Mouse (Mus musculus): ENCODE measurements at regions not wholly inside any gene's neighbourhood (a gene's known extent, or its start where the extent isn't known, plus 50 kb on each side); places are given as distances from the start of the nearest gene placed in this dataset.

GRCm38 (mm10) chr10:98694690-98695370 is 219.4 kb upstream of the Atp2b1 start:
- 94% methylated on average over 2 of the region's 2 CpGs for WGBS
- Histone ChIP-seq H3K4me1 (ENCODE audit: control insufficient read depth, insufficient read depth, low read length) (peaks cover 3% of the 10 kb centered on the region; the same call in 1 of the 2 replicates), H3K27me3 (ENCODE audit: control insufficient read depth, insufficient read depth, low read length) (no peaks in the 10 kb centered on the region), H3K4me3 (replicated peaks; ENCODE audit: insufficient read depth, low read depth, low read length) (no peak overlapping the region), H3K27ac (ENCODE audit: insufficient read depth, low read length) (no peak overlapping the region)
- TF ChIP-seq CTCF (IDR thresholded peaks at IDR 0.05; ENCODE audit: borderline replicate concordance, insufficient read depth, low read depth, low read length) (no peak), POLR2A (IDR thresholded peaks at IDR 0.05; ENCODE audit: borderline replicate concordance, insufficient read depth, low read length) (no peak)
- DNase-seq, result no peak

DNA sequence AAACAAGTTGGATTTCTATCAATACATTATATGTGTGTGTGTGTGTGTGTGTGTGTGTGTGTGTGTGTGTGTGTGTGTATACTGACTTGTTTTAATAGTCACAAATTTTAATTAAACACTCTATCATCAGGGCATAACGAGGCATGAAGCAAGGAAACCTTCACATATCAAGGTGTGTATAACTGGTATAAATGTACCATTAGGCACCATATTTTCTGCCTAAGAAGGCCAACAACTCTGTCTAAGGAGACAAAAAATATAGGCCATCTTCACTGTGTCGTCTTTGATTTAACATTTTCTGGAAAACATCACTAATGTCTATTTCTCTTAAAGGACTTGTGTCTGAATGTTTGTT is 218.9 kb upstream of the Atp2b1 start:
- H3K4me1 ChIP-seq (ENCODE audit: control insufficient read depth, insufficient read depth, low read length), result peaks cover 7% of the 10 kb centered on the region; the same call in 1 of the 2 replicates
- no peaks in the 10 kb centered on the region for H3K27me3 ChIP-seq (ENCODE audit: control insufficient read depth, insufficient read depth, low read length)
- WGBS, result 98% methylated on average over 2 of the region's 2 CpGs
- H3K27ac ChIP-seq (ENCODE audit: insufficient read depth, low read length), result no peak overlapping the region
- no peak for DNase-seq
- TF ChIP-seq CTCF (IDR thresholded peaks at IDR 0.05; ENCODE audit: borderline replicate concordance, insufficient read depth, low read depth, low read length) (no peak), POLR2A (IDR thresholded peaks at IDR 0.05; ENCODE audit: borderline replicate concordance, insufficient read depth, low read length) (no peak)
- H3K4me3 ChIP-seq (replicated peaks; ENCODE audit: insufficient read depth, low read depth, low read length), result no peak overlapping the region

DNA sequence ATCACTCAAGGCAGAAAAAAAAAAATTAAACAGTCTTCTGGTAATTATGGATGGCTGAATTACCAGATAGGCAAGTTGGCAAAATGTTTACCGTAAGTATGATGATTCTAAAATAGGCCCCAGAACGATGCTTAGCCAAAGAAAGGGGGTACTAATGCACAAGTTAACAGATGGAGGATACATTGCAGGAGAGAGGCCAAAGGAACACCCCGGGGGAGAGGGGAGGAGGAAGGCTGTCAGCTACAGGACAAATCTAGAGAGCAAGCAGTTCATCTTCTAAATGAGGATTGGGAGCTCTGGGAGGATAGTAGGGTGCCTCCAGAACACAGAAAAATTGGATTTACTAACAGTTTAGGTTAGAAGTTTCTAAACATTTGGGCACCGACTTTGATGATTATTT is 216.3 kb upstream of the Atp2b1 start:
- Histone ChIP-seq H3K27ac (ENCODE audit: insufficient read depth, low read length) (no peak overlapping the region), H3K4me3 (replicated peaks; ENCODE audit: insufficient read depth, low read depth, low read length) (no peak overlapping the region), H3K4me1 (ENCODE audit: control insufficient read depth, insufficient read depth, low read length) (peaks cover 9% of the 10 kb centered on the region; the same call in 1 of the 2 replicates), H3K27me3 (ENCODE audit: control insufficient read depth, insufficient read depth, low read length) (no peaks in the 10 kb centered on the region)
- 27% methylated on average over 4 of the region's 4 CpGs for WGBS
- peak; percentile 39 to 75 for DNase-seq
- TF ChIP-seq POLR2A (IDR thresholded peaks at IDR 0.05; ENCODE audit: borderline replicate concordance, insufficient read depth, low read length) (no peak), CTCF (IDR thresholded peaks at IDR 0.05; ENCODE audit: borderline replicate concordance, insufficient read depth, low read depth, low read length) (no peak)

- H3K4me1 ChIP-seq (ENCODE audit: control insufficient read depth, insufficient read depth, low read length), result peaks cover 9% of the 10 kb centered on the region; the same call in 1 of the 2 replicates
- H3K4me3 ChIP-seq (replicated peaks; ENCODE audit: insufficient read depth, low read depth, low read length), result no peak overlapping the region
- H3K27ac ChIP-seq (ENCODE audit: insufficient read depth, low read length), result no peak overlapping the region
- H3K27me3 ChIP-seq (ENCODE audit: control insufficient read depth, insufficient read depth, low read length), result no peaks in the 10 kb centered on the region
- no peak for TF ChIP-seq CTCF (IDR thresholded peaks at IDR 0.05; ENCODE audit: borderline replicate concordance, insufficient read depth, low read depth, low read length)
- no peak for TF ChIP-seq POLR2A (IDR thresholded peaks at IDR 0.05; ENCODE audit: borderline replicate concordance, insufficient read depth, low read length)
- WGBS, result 96% methylated on average over 4 of the region's 4 CpGs
- DNase-seq, result no peak
Measured at GRCm38 (mm10) chr10:98699579-98699978, 214.6 kb upstream of the Atp2b1 start.

DNA sequence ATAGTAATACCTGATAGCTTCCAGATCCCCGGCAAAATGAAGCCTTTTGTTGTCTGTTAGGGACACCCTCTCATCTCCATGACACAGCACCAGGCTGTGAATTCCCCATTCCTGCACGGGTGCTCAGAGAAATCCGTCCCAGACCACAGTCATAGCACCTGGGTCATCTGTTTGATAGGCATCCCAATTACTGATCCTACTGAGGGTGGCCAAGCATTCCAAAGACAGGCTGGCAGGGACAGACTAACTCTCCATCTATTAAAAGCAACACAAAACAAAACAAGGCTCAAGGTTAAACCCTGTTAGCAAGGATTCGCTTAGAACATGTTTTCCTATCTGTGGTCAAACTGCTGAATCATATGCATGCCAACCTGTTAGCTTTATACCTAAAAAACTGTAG is 213.8 kb upstream of the Atp2b1 start:
- TF ChIP-seq CTCF (IDR thresholded peaks at IDR 0.05; ENCODE audit: borderline replicate concordance, insufficient read depth, low read depth, low read length) (no peak), POLR2A (IDR thresholded peaks at IDR 0.05; ENCODE audit: borderline replicate concordance, insufficient read depth, low read length) (no peak)
- WGBS, result 58% methylated on average over 4 of the region's 4 CpGs

GRCm38 (mm10) chr10:98701285-98701684 is 212.9 kb upstream of the Atp2b1 start:
- Histone ChIP-seq H3K27me3 (ENCODE audit: control insufficient read depth, insufficient read depth, low read length) (no peaks in the 10 kb centered on the region), H3K27ac (ENCODE audit: insufficient read depth, low read length) (no peak overlapping the region), H3K4me3 (replicated peaks; ENCODE audit: insufficient read depth, low read depth, low read length) (no peak overlapping the region), H3K4me1 (ENCODE audit: control insufficient read depth, insufficient read depth, low read length) (peaks cover 9% of the 10 kb centered on the region; the same call in 1 of the 2 replicates)
- WGBS, result 85% methylated on average over 3 of the region's 3 CpGs
- TF ChIP-seq CTCF (IDR thresholded peaks at IDR 0.05; ENCODE audit: borderline replicate concordance, insufficient read depth, low read depth, low read length) (no peak), POLR2A (IDR thresholded peaks at IDR 0.05; ENCODE audit: borderline replicate concordance, insufficient read depth, low read length) (no peak)
- no peak for DNase-seq

More for the DNA sequence above, 213.8 kb upstream of the Atp2b1 start:
- Histone ChIP-seq H3K27ac (ENCODE audit: insufficient read depth, low read length) (no peak overlapping the region), H3K4me3 (replicated peaks; ENCODE audit: insufficient read depth, low read depth, low read length) (no peak overlapping the region), H3K27me3 (ENCODE audit: control insufficient read depth, insufficient read depth, low read length) (no peaks in the 10 kb centered on the region), H3K4me1 (ENCODE audit: control insufficient read depth, insufficient read depth, low read length) (peaks cover 9% of the 10 kb centered on the region; the same call in 1 of the 2 replicates)
- DNase-seq, result no peak

DNA sequence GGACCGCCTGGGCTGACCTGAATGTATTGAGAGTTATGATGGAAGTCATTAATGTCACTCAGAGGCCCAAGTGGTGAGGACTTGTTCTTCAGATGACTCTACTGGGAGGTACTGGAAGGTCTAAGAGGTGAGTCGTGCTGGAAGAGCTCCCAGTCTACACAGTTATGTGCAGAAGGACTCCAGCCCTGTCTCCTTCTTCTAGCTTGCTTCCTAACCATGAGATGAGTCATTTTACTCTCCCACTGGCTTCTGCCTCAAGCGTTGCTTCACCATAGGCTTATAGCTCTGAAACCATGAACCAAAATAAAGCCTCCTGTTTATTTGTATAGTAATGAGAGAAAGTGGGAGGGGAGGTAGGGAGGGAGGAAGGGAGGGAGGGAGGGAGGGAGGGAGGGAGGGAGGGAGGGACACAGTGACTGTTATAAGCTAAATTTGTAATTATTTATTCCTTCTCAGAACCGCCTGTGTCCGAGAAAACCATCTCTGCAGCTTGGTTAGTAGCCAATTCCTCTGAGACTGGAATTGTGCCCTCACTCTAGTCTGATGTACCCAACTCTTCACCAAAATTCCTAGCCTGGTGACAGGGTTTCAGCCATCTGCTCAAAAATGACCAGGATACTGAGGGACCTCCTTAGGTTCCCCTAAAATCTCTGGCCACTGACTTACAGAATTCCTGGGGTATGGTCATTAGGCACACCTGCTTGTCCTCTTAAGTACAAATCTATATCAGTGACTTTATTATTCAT is 211.6 kb upstream of the Atp2b1 start:
- H3K27ac ChIP-seq (ENCODE audit: insufficient read depth, low read length), result no peak overlapping the region
- H3K27me3 ChIP-seq (ENCODE audit: control insufficient read depth, insufficient read depth, low read length), result no peaks in the 10 kb centered on the region
- peak; percentile 36 to 74 for DNase-seq
- H3K4me1 ChIP-seq (ENCODE audit: control insufficient read depth, insufficient read depth, low read length), result peaks cover 9% of the 10 kb centered on the region; the same call in 1 of the 2 replicates
- H3K4me3 ChIP-seq (replicated peaks; ENCODE audit: insufficient read depth, low read depth, low read length), result no peak overlapping the region
- WGBS, result 47% methylated on average over 5 of the region's 5 CpGs
- no peak for TF ChIP-seq POLR2A (IDR thresholded peaks at IDR 0.05; ENCODE audit: borderline replicate concordance, insufficient read depth, low read length)
- TF ChIP-seq CTCF (IDR thresholded peaks at IDR 0.05; ENCODE audit: borderline replicate concordance, insufficient read depth, low read depth, low read length), result no peak

All from cerebellum, adult 2 months (tissue).